Mouse (Mus musculus) bone marrow, adult 2 months (tissue): ENCODE measurements around the gene Gm4553. TPM values are rescaled to one million over a fixed set of nuclear protein-coding genes. Genes with fewer than 3 reads are reported as not detected.
"Not testable (repeated sequence)": the region's sequence is repeated elsewhere in the genome, so short reads cannot be mapped to it uniquely, and the experiment has no call there.

ENCODE experiments used
- H3K27ac ChIP-seq: fragments of 200-500 bp; 2 replicates; pipeline ENCODE4 v1.5.1; 2012; ENCODE audit warnings: low read depth, mild to moderate bottlenecking, control low read depth, inconsistent platforms, low read length; ENCODE audit not compliant: control insufficient read depth, poor library complexity, insufficient read depth
- H3K4me1 ChIP-seq: fragments of 200-500 bp; 2 replicates; pipeline ENCODE4 v1.6.1; 2011; ENCODE audit warnings: low read length; ENCODE audit not compliant: control insufficient read depth, insufficient read depth
- H3K4me3 ChIP-seq: fragments of 200-500 bp; replicated peaks from 2 replicates; pipeline ENCODE3; 2011; ENCODE audit warnings: mild to moderate bottlenecking, low read depth, low read length, control low read depth; ENCODE audit not compliant: control insufficient read depth
- CTCF ChIP-seq: fragments of 200-500 bp; IDR thresholded peaks from 2 replicates; pipeline ENCODE4 v1.5.1; 2011; ENCODE audit warnings: low read length, control low read depth; ENCODE audit not compliant: control insufficient read depth, insufficient read depth
- POLR2A ChIP-seq: fragments of 200-500 bp; IDR thresholded peaks from 2 replicates; pipeline ENCODE4 v1.6.1; 2011; ENCODE audit warnings: low read depth, mild to moderate bottlenecking, control low read depth, low read length, borderline replicate concordance; ENCODE audit not compliant: control insufficient read depth
- WGBS: fragments of 180-500 bp; shearing (Covaris S2); methylation state at CpG from one replicate; pipeline ENCODE4 v1.1.7; 2018; 5-methylcytosine and 5-hydroxymethylcytosine counted together
- polyA plus RNA-seq: library from polyadenylated mRNA; stranded (reverse); fragments of >200 nt; gene quantifications from 2 replicates; pipeline ENCODE4 v1.2.4, GENCODE M21; 2011; ENCODE audit warnings: low replicate concordance; ENCODE audit not compliant: missing spikeins, insufficient read depth, insufficient read length

The Gm4553 gene
- polyA plus RNA-seq, 1 experiment: not detected

GRCm38 (mm10) chr7:142145413-142145940 is 20.1 kb downstream of the Gm4553 start:
- TF ChIP-seq POLR2A (no peak), CTCF (no peak)
- Histone ChIP-seq H3K27ac (no peak overlapping the region), H3K4me1 (no peaks in the 10 kb centered on the region), H3K4me3 (no peak overlapping the region)
- 71% methylated on average over 4 of the region's 4 CpGs for WGBS

- TF ChIP-seq CTCF: no peak
- TF ChIP-seq POLR2A: no peak
- no peak within 1 kb of the TSS for H3K27ac ChIP-seq
- H3K4me3 ChIP-seq: no peak within 1 kb of the TSS
- no peaks in the 10 kb centered on the region for H3K4me1 ChIP-seq
- WGBS: 62% methylated on average over 1 of the region's 1 CpGs
Observed at GRCm38 (mm10) chr7:142144507-142144906, 21.0 kb downstream of the Gm4553 start, which contains the start of gene Gm45337. TSS of gene Gm45337 (minus strand) at chr7:142144607.

- not testable (repeated sequence) for H3K27ac ChIP-seq, H3K4me1 ChIP-seq, H3K4me3 ChIP-seq
- WGBS: 0% methylated on average over 1 of the region's 1 CpGs
Observed at GRCm38 (mm10) chr7:142143506-142144010, 22.0 kb downstream of the Gm4553 start.

- Histone ChIP-seq H3K4me1 (no peaks in the 10 kb centered on the region), H3K27ac (no peak overlapping the region), H3K4me3 (no peak overlapping the region)
- TF ChIP-seq CTCF: no peak
- TF ChIP-seq POLR2A: no peak
- WGBS: 0% methylated on average over 1 of the region's 1 CpGs
Observed at GRCm38 (mm10) chr7:142140696-142141095, 24.8 kb downstream of the Gm4553 start.

- not testable (repeated sequence) for H3K27ac ChIP-seq, H3K4me1 ChIP-seq, H3K4me3 ChIP-seq
- 4% methylated on average over 2 of the region's 2 CpGs for WGBS
Observed at GRCm38 (mm10) chr7:142135934-142136333, 29.6 kb downstream of the Gm4553 start, which contains the start of gene Gm39115. TSS of gene Gm39115 (minus strand) at chr7:142136034.

- no peak overlapping the region for H3K27ac ChIP-seq
- WGBS: 52% methylated on average over 4 of the region's 4 CpGs
- no peaks in the 10 kb centered on the region for H3K4me1 ChIP-seq
- H3K4me3 ChIP-seq: no peak overlapping the region
- TF ChIP-seq CTCF (peak; percentile 8; the same call in 1 of the 2 replicates), POLR2A (no peak)
Observed at GRCm38 (mm10) chr7:142134206-142134995, 31.1 kb downstream of the Gm4553 start.

GRCm38 (mm10) chr7:142128843-142129242 is 36.7 kb downstream of the Gm4553 start:
- H3K4me1 ChIP-seq: no peaks in the 10 kb centered on the region
- TF ChIP-seq POLR2A (no peak), CTCF (no peak)
- 49% methylated on average over 4 of the region's 4 CpGs for WGBS

GRCm38 (mm10) chr7:142120629-142121028 is 44.9 kb downstream of the Gm4553 start, which contains the start of gene Gm45618:
TSS of gene Gm45618 (minus strand) at chr7:142120729.
- not testable (repeated sequence) for H3K4me1 ChIP-seq, H3K4me3 ChIP-seq, H3K27ac ChIP-seq
- WGBS: 79% methylated on average over 1 of the region's 1 CpGs

More at GRCm38 (mm10) chr7:142128843-142129242, 36.7 kb downstream of the Gm4553 start:
- Histone ChIP-seq H3K27ac (no peak overlapping the region), H3K4me3 (no peak overlapping the region)

- H3K4me1 ChIP-seq: no peaks in the 10 kb centered on the region
- H3K27ac ChIP-seq: no peak overlapping the region
- H3K4me3 ChIP-seq: no peak overlapping the region
- 15% methylated on average over 5 of the region's 5 CpGs for WGBS
- TF ChIP-seq POLR2A: no peak
- peak; percentile 42; the same call in 1 of the 2 replicates for TF ChIP-seq CTCF
Observed at GRCm38 (mm10) chr7:142119632-142120031, 45.9 kb downstream of the Gm4553 start.

Other genes starting within 250 kb of the Gm4553 start
- 19.7 and 30.1 TPM in 2 replicates for gene Tollip, start 247.2 kb downstream of the Gm4553 start, polyA plus RNA-seq
- gene Brsk2, start 216.0 kb downstream of the Gm4553 start, polyA plus RNA-seq: not detected in 2 replicates
- gene Mob2, start 104.7 kb downstream of the Gm4553 start, polyA plus RNA-seq: 28.2 and 34.3 TPM in 2 replicates
- 4.9 and 7.5 TPM in 2 replicates for gene Dusp8, start 69.9 kb downstream of the Gm4553 start, polyA plus RNA-seq
- gene Gm45618, start 45.0 kb downstream of the Gm4553 start, polyA plus RNA-seq: not detected in 2 replicates
- not detected in 2 replicates for gene Gm39115, start 29.7 kb downstream of the Gm4553 start, polyA plus RNA-seq
- not detected in 2 replicates for gene Gm45337, start 21.1 kb downstream of the Gm4553 start, polyA plus RNA-seq
- not detected in 2 replicates for gene Gm29735, start 8.6 kb downstream of the Gm4553 start, polyA plus RNA-seq
- not detected in 2 replicates for gene Krtap5-2, start 10.3 kb upstream of the Gm4553 start, polyA plus RNA-seq
- not detected in 2 replicates for gene Gm10153, start 24.6 kb upstream of the Gm4553 start, polyA plus RNA-seq
- gene Krtap5-3, start 35.6 kb upstream of the Gm4553 start, polyA plus RNA-seq: not detected in 2 replicates
- gene Gm7579, start 46.1 kb upstream of the Gm4553 start, polyA plus RNA-seq: not detected in 2 replicates
- not detected in 2 replicates for gene Krtap5-5, start 64.2 kb upstream of the Gm4553 start, polyA plus RNA-seq
- not detected in 2 replicates for gene Gm40460, start 75.3 kb upstream of the Gm4553 start, polyA plus RNA-seq
- gene Gm2431, start 92.6 kb upstream of the Gm4553 start, polyA plus RNA-seq: not detected in 2 replicates
- not detected in 2 replicates for gene Gm4559, start 108.6 kb upstream of the Gm4553 start, polyA plus RNA-seq
- not detected in 2 replicates for gene Krtap5-1, start 131.4 kb upstream of the Gm4553 start, polyA plus RNA-seq
- not detected in 2 replicates for gene Krtap5-4, start 137.8 kb upstream of the Gm4553 start, polyA plus RNA-seq
- gene Ifitm10, start 208.0 kb upstream of the Gm4553 start, polyA plus RNA-seq: 1.6 and 6.2 TPM in 2 replicates
- gene Gm49369, start 216.9 kb upstream of the Gm4553 start, polyA plus RNA-seq: not detected in 2 replicates
- gene Ctsd, start 222.3 kb upstream of the Gm4553 start, polyA plus RNA-seq: 137 and 308 TPM in 2 replicates